Mouse (Mus musculus) mature B cell (primary cell): ENCODE data around the gene Hsd11b2.

ENCODE experiments used
- in situ Hi-C: fragments of 300-500 bp; cut with MboI; formaldehyde crosslinking; loops from 2 replicates; pipeline ENCODE4 v1.14.3; 2019

Hsd11b2 gene

DNA sequence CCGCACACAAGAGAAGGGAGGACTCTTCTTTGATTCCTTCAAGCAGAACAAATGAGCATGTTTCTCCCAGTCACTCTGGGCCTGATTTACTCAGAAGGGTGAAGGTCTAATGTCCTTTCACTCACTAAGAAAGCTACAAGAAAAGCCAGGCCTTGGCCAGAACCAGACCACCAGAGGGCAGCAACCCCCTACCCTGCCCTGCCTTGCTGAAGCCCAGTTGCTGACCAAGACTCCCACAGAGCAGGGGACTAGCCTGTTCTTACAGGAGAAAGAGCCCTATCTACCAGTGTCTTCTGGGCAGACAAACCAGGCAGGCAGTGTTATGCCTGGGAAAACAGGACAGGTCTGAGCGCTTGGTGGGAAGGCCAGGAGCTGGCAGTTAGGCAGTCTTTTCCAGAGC, 34.2 kb upstream of the Hsd11b2 start:
- in situ Hi-C loops: no loop called here

DNA sequence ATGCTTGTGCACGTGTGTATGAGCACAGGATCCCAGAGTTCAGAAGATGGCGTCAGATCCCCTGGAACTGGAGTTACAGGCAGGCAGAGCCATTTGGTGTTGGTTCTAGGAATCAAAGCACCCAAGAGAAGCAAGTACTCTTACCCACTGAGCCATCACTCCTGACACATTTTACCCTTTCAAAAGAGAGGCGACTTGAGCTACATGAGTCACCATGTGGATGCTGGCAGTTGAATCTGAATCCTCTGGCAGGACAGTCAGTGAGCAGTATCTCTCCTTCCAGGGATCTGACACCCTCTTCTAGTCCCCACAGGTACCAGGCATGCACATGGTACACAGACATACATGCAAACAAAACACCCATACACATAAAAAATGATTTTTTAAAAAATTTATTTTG, 30.5 kb upstream of the Hsd11b2 start:
- in situ Hi-C loops: no loop called here

DNA sequence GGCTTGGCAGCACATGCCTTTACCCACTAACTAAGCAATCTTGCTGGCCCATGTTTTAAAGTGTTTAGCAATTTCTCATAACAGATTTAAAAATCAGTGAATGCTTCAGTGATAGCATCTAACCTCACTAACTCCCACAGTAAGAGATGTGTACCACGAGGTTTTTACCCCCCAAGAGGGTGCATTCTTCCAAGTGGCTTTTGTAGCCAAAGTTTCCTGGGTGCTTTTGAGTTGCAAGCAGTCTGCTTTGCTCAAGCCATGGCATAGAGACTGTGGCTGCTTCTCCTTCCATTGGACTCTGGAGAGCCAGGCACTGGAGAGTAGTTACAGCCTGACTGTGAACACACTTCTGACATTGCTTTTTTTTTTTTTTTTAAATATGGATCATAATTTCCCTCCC, 29.3 kb upstream of the Hsd11b2 start:
- in situ Hi-C loops: no loop called here

DNA sequence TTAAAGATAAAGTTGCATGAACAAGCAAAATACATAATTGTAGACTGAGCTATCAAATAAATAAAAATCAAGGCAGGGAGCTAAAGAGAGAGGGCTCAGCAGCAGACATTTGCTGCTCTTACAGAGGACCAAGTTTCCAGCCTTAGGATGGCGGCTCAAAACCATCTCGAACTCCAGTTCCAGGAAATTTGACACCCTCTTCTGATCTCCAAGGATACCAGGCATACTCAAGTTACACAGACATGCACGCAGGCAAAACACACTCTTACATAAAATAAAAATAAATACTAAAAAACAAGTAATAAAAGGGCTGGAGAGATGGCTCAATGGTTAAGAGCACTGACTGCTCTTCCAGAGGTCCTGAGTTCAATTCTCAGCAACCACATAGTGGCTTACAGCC, 25.1 kb upstream of the Hsd11b2 start:
- in situ Hi-C loops: no loop called here

GRCm38 (mm10) chr8:105494566-105494965, 24.0 kb upstream of the Hsd11b2 start:
- in situ Hi-C loops: no loop called here

DNA sequence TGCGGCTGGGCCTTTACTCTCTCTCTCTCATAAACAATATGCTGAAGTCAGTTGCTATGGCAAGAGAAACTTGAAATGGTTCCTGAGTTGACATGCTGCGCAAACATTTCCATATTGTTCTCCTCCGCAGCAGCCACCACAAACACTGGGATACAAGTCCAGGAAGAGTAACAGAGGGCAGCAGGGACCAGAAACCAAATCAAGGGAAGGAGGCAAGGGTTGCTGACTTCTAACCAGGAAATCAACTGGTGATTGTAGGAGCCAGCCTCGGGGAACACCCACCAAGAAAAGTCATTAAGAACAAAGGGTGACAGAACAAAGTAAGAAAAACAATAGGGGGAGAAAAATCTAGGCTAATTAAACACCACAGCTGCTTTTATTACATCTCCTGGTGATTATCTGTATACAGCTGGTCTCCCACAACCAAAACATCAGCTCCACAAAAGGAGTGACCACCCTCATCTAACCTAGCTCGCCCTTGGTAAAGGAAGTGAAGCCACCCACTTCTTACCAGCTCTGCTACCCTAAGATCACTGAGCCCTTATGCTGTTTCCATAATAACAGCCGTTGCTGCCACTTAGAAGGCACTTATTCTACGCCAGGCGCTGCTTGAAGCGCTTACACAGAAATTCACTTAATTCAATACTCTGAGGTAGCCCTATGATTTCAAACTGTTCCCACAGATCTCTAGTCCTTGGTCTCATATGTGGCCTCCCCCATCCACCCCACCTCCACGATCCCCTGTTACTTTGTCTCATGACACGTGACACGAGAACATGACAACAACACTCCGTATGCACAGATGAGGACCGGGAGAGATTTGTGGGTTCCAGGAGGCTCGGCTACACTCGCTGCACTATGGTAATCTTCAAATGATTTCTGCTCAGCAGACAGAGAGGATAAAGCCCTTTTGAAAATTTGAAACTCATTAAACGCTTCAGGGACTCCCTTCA, 22.9 kb upstream of the Hsd11b2 start:
- in situ Hi-C loops: no loop called here

GRCm38 (mm10) chr8:105496439-105497180, 21.9 kb upstream of the Hsd11b2 start, which contains the start of gene Zdhhc1:
Gene Zdhhc1 (minus strand): TSS chr8:105496902.
- in situ Hi-C loops: no loop called here

DNA sequence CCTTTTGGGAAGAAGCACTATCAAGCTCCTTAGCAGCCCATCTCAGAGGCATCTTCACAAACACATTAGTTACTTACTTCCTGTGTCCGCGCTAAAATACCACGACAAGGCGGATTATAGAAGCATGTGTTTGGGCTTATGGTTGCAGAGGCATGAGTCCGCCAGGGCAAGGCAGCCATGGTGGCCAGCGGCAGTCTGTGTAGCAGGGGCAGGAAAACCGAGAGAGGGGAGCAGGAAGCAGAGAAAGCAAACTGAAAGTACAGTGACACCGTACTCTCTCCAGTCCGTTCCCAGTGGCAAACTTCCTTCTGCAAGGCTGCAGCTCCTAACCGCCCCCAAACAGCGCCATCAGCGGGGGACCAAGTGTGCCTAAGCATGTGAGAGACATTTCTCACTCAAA, 18.8 kb upstream of the Hsd11b2 start:
- in situ Hi-C loops: no loop called here

DNA sequence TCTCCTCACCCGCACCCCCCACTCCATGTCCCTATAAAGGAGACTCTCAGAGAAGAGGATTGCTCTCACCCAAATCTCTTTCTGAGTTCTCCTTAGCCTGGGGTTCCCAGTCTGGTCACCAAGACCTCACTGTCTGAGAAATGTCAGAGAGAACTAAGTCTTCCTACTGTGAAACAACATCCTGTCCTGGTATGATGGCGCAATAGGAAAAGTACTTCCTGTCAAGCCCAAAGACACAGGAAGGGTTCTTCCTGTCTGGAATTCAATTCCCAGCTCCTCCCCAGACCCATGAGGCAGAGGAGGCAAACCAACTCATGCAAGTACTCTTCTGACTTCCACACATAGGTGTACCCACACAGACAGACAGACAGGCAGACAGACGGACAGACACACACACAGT, 13.9 kb upstream of the Hsd11b2 start:
- in situ Hi-C loops: no loop called here

GRCm38 (mm10) chr8:105506977-105507376, 11.6 kb upstream of the Hsd11b2 start:
- in situ Hi-C loops: no loop called here

GRCm38 (mm10) chr8:105508758-105509157, 9.8 kb upstream of the Hsd11b2 start:
- in situ Hi-C loops: no loop called here

DNA sequence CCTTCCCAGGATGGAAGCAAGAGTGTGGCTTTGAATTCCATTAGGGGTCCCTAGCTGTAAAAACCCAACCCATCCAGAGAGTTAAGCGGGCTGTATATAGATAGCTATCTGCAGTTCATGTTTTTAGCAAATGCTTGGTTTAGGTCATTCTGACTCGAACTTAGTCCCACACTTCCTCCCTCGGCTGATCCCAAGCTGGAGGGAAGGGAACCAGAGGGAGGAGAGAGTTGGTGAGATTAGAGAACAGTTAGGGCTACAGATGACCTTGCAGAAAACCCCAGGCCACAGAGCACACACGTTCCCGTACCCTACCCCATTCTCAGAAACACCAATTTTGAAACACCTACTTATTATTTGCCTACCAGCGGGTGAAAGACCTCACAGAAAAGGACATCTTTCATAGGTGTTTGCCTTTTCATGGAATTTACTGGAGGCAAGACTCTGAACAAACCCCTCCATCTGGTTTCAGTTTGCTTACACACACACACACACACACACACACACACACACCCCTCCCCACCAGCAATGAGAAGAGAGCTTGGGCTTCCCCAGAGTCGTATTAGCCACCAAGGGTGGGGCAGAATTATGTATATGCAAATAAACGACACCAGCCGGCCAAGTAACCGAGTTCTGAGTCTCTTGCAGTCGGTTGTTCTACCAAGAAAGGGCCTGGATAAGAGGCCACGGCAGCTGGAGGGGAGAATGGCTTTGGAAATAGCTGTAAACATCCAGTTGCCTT, 8.4 kb upstream of the Hsd11b2 start:
- in situ Hi-C loops: no loop called here

- in situ Hi-C loops: no loop called here
These were observed 4.4 kb upstream of the Hsd11b2 start for GRCm38 (mm10) chr8:105514194-105514593.

DNA sequence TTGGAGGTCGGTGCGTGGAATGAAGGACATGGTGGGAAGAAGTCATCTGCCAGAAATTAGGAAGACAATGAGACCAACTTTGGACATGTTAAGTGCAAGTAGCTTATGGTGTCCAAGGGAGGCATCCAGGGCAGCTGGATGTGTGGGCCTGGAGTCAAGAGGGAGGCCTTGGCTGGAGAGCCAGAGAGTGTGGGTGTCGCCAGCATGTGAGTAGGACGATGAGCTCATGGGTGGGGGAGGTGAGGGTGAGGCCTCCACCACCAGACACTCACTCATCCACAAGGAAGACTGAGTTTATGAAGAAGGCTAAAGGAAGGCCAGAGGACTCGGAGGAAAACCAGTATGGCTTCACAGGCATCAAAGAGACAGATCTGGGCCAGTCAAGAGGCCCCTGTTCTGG, 3.9 kb upstream of the Hsd11b2 start:
- in situ Hi-C loops: no loop called here

DNA sequence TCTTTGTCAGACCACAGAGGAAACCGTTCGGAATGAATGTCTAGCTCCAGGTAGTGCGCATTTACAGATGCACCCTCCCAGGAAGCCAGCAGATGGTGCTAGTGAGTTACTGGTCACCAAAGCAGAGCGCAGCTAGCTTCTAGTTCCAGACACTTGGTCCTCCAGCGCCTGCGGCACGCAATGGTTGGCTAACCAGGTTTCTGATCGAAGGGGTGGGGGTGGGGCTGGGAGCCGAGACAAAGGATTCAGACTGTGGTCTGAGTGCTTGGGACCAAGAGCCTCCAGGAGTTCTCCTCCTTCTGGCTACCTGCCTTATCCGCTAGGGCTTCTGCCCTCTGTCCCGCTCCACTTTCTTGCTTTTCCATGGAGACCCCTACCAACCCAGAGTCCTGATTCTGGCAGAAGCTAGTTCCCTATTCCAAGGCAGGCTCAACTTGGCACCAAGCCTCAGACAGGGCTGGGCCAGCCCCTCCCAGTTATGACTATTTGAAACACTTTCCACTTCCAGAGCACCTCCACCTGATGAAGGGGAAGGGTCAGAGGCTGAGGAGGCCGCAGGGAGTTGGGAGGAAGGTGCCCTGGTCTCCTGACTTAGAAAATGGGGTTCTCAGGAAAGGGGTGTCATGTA, 2.4 kb upstream of the Hsd11b2 start:
- in situ Hi-C loops: no loop called here

DNA sequence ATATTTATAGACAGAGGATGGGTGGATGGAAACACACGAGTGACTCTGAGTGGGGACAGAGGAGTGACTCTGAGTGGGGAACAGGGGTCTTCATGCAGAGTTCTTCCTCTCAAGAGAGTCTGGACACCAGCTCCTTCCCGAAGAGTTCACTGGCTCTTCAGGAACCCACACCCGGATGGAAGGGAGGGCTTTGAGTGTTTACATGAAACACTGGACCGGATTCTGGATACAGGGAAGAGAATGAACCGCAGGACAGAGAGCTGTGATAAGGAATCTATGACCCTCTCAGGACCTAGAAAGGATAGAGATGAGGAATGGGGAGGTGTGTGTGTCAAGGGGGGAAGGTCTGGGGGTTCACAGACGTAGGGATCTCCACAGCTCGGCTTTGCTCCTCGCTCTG, 1.2 kb upstream of the Hsd11b2 start:
- in situ Hi-C loops: no loop called here

DNA sequence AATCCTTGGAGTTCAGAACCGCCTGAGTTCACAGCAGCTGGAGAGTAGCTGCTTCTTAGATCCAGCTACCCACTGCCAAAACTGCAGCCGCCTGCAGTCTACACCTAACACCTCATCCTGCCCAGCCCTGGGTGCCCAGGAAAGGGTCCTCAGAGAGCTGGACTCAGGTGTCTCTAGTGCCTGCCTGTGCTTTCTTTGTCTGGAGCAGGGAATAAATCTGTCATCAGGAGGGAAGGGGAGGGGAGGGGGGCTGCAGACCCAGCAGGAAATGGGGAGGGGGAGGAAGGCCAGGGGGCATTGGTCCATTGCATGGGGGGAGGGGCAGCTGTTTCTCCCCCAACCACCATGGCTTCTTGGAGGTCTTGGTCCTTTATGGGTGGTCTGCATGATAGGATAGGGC, 1.0 kb downstream of the Hsd11b2 start:
- in situ Hi-C loops: no loop called here

DNA sequence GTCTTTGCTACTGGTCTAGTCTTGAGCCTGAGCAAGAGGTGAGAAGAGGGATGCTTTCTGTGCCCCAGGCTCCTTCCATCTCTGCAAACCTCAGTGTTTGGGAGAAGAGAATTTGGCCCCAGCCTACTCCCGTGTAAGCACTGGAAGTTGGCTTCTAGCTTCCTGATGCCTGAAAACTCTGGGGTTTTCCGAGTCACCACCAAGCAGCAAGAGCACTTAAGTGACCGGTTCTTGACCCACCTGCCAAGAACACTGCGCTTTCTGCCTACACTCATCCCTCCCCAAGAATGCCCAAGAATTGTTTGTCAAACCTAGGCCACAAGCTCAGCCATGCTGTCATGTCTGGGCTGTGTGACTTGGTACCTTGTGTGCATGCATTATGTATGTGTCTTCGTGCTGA, 2.0 kb downstream of the Hsd11b2 start:
- in situ Hi-C loops: no loop called here

- in situ Hi-C loops: no loop called here
These were observed 2.5 kb downstream of the Hsd11b2 start for GRCm38 (mm10) chr8:105521061-105521460.

DNA sequence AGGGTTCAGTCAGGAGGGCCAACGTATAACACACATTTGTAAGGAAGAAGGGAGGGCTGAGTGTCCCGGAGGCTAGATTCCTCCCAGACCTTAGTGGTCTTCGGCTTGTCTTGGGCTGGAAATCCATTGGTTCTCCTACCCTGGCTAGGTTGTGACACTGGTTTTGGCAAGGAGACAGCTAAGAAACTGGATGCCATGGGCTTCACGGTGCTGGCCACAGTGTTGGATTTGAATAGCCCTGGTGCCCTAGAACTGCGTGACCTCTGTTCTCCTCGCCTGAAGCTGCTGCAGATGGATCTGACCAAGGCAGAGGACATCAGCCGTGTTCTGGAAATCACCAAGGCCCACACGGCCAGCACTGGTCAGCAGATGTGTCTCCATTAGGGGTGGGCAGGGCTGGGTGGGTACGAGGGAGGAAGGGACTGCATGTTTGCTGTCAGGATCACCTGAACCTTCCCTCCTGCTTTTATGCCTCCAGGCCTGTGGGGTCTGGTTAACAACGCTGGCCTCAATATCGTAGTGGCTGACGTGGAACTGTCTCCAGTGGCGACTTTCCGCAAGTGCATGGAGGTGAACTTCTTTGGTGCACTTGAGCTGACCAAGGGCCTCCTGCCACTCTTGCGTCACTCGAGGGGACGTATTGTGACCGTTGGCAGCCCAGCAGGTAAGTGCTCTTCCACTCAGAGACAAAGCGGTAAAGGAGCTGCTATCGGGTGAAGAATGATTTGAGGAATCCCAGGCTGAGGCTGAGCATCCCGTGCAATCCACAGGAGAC, 3.6 kb downstream of the Hsd11b2 start:
- in situ Hi-C loops: no loop called here

DNA sequence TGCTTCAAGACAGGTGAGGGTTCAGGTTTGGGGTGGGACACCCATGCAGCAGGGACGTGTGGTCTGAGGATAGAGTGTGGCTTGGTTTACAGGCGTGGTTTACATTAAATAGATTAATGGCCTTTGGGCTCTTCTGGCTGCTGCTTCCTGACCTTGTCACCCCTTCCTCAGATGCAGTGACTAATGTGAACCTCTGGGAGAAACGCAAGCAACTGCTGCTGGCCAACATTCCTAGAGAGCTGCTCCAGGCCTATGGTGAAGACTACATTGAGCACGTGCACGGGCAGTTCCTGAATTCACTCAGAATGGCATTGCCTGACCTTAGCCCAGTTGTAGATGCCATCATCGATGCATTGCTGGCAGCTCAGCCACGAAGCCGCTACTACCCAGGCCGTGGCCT, 4.3 kb downstream of the Hsd11b2 start:
- in situ Hi-C loops: no loop called here
